ENCODE assay signal across 22 mouse cellular contexts in genomic region chr5:151168191-151168590, GRCm38 (mm10).
DNase-seq lines count a peak whose midpoint lies in the region; ATAC-seq and TF ChIP-seq lines count a peak whose summit lies in the region.
"Had no signal": no experiment of that assay in that cellular context is flagged by ENCODE, and none has a peak within 500 bp of the region (broad histone marks: within the 10 kb centered on the region; RNA-seq: fewer than 3 reads in every experiment).

No protein-coding gene starts in this region.

- TF ChIP-seq CTCF in liver, adult 2 months (IDR thresholded peaks at IDR 0.05; ENCODE audit: low read depth, low read length), result no peak
- TF ChIP-seq CTCF in liver, postnatal 0 days (IDR thresholded peaks at IDR 0.05; ENCODE audit: low read depth), result no peak

- TF ChIP-seq POLR2A in liver, adult 2 months (IDR thresholded peaks at IDR 0.05; ENCODE audit: extremely low read depth, insufficient read depth, low read length), result no peak

- 93% methylated on average over 3 of the region's 3 CpGs for WGBS in hindbrain, embryonic 15.5 days
- 92% methylated on average over 3 of the region's 3 CpGs for WGBS in hindbrain, embryonic 11.5 days
- WGBS in liver, adult 2 months, result 41% methylated on average over 3 of the region's 3 CpGs
- WGBS in liver, postnatal 0 days (ENCODE audit: insufficient replicate concordance), result 90% methylated on average over 3 of the region's 3 CpGs
- WGBS in lung, embryonic 16.5 days, result 60% methylated on average over 3 of the region's 3 CpGs
- WGBS in forebrain, embryonic 15.5 days, result 88% methylated on average over 3 of the region's 3 CpGs

- no peak for ATAC-seq in hindbrain, embryonic 15.5 days (ENCODE audit: low FRiP score, low read depth)
- ATAC-seq in hindbrain, embryonic 11.5 days (ENCODE audit: low FRiP score), result no peak
- no peak for ATAC-seq in liver, postnatal 0 days
- ATAC-seq in lung, embryonic 16.5 days (ENCODE audit: low read depth), result peak; percentile 84
- ATAC-seq in forebrain, embryonic 15.5 days (replicated peaks), result no peak

- H3K79me2 ChIP-seq in liver, adult 2 months (ENCODE audit: control insufficient read depth, insufficient read depth, low read length), result peaks cover 38% of the 10 kb centered on the region; the same call in 1 of the 2 replicates

- H3K9me3 ChIP-seq in hindbrain, embryonic 15.5 days, result no peaks in the 10 kb centered on the region
- H3K9me3 ChIP-seq in hindbrain, embryonic 11.5 days (ENCODE audit: control insufficient read depth, low read length), result no peaks in the 10 kb centered on the region
- H3K9me3 ChIP-seq in liver, postnatal 0 days (ENCODE audit: low read length), result no peaks in the 10 kb centered on the region
- H3K9me3 ChIP-seq in lung, embryonic 16.5 days (ENCODE audit: control insufficient read depth, low read length), result no peaks in the 10 kb centered on the region
- no peaks in the 10 kb centered on the region for H3K9me3 ChIP-seq in forebrain, embryonic 15.5 days
- H3K9me3 ChIP-seq: forebrain, embryonic 10.5 days; heart, embryonic 13.5 days; limb, embryonic 13.5 days had no signal

- no peak for TF ChIP-seq EP300 in liver, postnatal 0 days (IDR thresholded peaks at IDR 0.05; ENCODE audit: low read depth)

- H3K27me3 ChIP-seq in hindbrain, embryonic 15.5 days, result no peaks in the 10 kb centered on the region
- no peaks in the 10 kb centered on the region for H3K27me3 ChIP-seq in hindbrain, embryonic 11.5 days (ENCODE audit: control insufficient read depth, insufficient read depth, low read length)
- H3K27me3 ChIP-seq in liver, adult 2 months (ENCODE audit: control insufficient read depth, insufficient read depth, low read length), result no peaks in the 10 kb centered on the region
- no peaks in the 10 kb centered on the region for H3K27me3 ChIP-seq in liver, postnatal 0 days (ENCODE audit: insufficient read depth, low read length)
- no peaks in the 10 kb centered on the region for H3K27me3 ChIP-seq in lung, embryonic 16.5 days (ENCODE audit: control insufficient read depth, insufficient read depth, low read depth, low read length)
- no peaks in the 10 kb centered on the region for H3K27me3 ChIP-seq in forebrain, embryonic 15.5 days
- H3K27me3 ChIP-seq: heart, embryonic 13.5 days; limb, embryonic 13.5 days; megakaryocyte, embryonic 14.5 days had no signal

- no peak overlapping the region for H3K9ac ChIP-seq in hindbrain, embryonic 15.5 days
- H3K9ac ChIP-seq in hindbrain, embryonic 11.5 days (ENCODE audit: low read depth, low read length), result no peak overlapping the region
- H3K9ac ChIP-seq in liver, adult 2 months (ENCODE audit: low read depth, low read length), result no peak overlapping the region
- H3K9ac ChIP-seq in liver, postnatal 0 days (replicated peaks), result no peak overlapping the region
- H3K9ac ChIP-seq in lung, embryonic 16.5 days (ENCODE audit: low read length), result peak overlapping the region; percentile 22; the same call in 1 of the 2 replicates
- H3K9ac ChIP-seq in forebrain, embryonic 15.5 days (replicated peaks), result no peak overlapping the region
- H3K9ac ChIP-seq: heart, embryonic 13.5 days; limb, embryonic 13.5 days; liver, embryonic 14.5 days had no signal

- no peak for DNase-seq in hindbrain, embryonic 11.5 days (ENCODE audit: low spot score)
- DNase-seq in liver, adult 2 months (ENCODE audit: extremely low read depth, low read depth, low spot score), result no peak
- DNase-seq in liver, postnatal 0 days, result no peak
- peak; percentile 70 for DNase-seq in lung, postnatal 36 days
- DNase-seq in ovary, postnatal 36 days (ENCODE audit: low spot score), result no peak
- DNase-seq: adrenal gland, postnatal 25 days; B cell, adult 2 months; cerebellum, adult 11-12 months; cerebellum, postnatal 25 days; gastrocnemius, adult 2 months; heart, postnatal 4 days; kidney, adult 8-10 months; thymus, adult 18-20 months; thymus, postnatal 4 days had no signal

- peak overlapping the region; percentile 25; the same call in 1 of the 2 replicates for H3K27ac ChIP-seq in hindbrain, embryonic 15.5 days (replicated peaks)
- H3K27ac ChIP-seq in hindbrain, embryonic 11.5 days (ENCODE audit: low read depth, low read length), result no peak overlapping the region
- peak overlapping the region; percentile 17 for H3K27ac ChIP-seq in liver, adult 2 months (replicated peaks; ENCODE audit: insufficient read depth, low read depth, low read length)
- no peak overlapping the region for H3K27ac ChIP-seq in liver, postnatal 0 days (ENCODE audit: low read depth)
- peak overlapping the region; percentile 86 for H3K27ac ChIP-seq in lung, embryonic 16.5 days (ENCODE audit: low read length)
- H3K27ac ChIP-seq in forebrain, embryonic 15.5 days (replicated peaks), result no peak overlapping the region
- H3K27ac ChIP-seq: forebrain, embryonic 10.5 days; gastrocnemius, adult 2 months; heart, embryonic 13.5 days; limb, embryonic 13.5 days; liver, embryonic 14.5 days had no signal

- H3K4me3 ChIP-seq in hindbrain, embryonic 15.5 days, result no peak overlapping the region
- no peak overlapping the region for H3K4me3 ChIP-seq in hindbrain, embryonic 11.5 days (ENCODE audit: low read depth, low read length)
- H3K4me3 ChIP-seq in liver, adult 2 months (ENCODE audit: insufficient read depth, low read depth, low read length), result no peak overlapping the region
- no peak overlapping the region for H3K4me3 ChIP-seq in liver, postnatal 0 days (ENCODE audit: low read depth, low read length)
- H3K4me3 ChIP-seq in lung, embryonic 16.5 days (ENCODE audit: low read length), result no peak overlapping the region
- H3K4me3 ChIP-seq in forebrain, embryonic 15.5 days, result no peak overlapping the region
- H3K4me3 ChIP-seq: forebrain, embryonic 10.5 days; gastrocnemius, adult 2 months; heart, embryonic 13.5 days; limb, embryonic 13.5 days; megakaryocyte, embryonic 14.5 days had no signal

- H3K4me1 ChIP-seq in hindbrain, embryonic 15.5 days (replicated peaks), result peaks cover 7% of the 10 kb centered on the region; the same call in 1 of the 2 replicates
- no peaks in the 10 kb centered on the region; the same call in 1 of the 2 replicates for H3K4me1 ChIP-seq in hindbrain, embryonic 11.5 days (replicated peaks; ENCODE audit: control insufficient read depth, insufficient read depth, low read length)
- peaks cover 50% of the 10 kb centered on the region for H3K4me1 ChIP-seq in liver, adult 2 months (ENCODE audit: control insufficient read depth, insufficient read depth, low read length)
- H3K4me1 ChIP-seq in liver, postnatal 0 days (ENCODE audit: insufficient read depth), result peaks cover 4% of the 10 kb centered on the region; the same call in 1 of the 2 replicates
- H3K4me1 ChIP-seq in lung, embryonic 16.5 days (replicated peaks; ENCODE audit: control insufficient read depth, insufficient read depth, low read length), result peaks cover 48% of the 10 kb centered on the region
- H3K4me1 ChIP-seq in forebrain, embryonic 15.5 days, result no peaks in the 10 kb centered on the region
- H3K4me1 ChIP-seq: megakaryocyte, embryonic 14.5 days had no signal

- no peak overlapping the region for H3K4me2 ChIP-seq in hindbrain, embryonic 15.5 days
- H3K4me2 ChIP-seq in hindbrain, embryonic 11.5 days (replicated peaks; ENCODE audit: low read depth, low read length), result no peak overlapping the region
- H3K4me2 ChIP-seq in liver, postnatal 0 days (ENCODE audit: low read depth, low read length), result no peak overlapping the region
- H3K4me2 ChIP-seq in lung, embryonic 16.5 days (ENCODE audit: low read depth, low read length), result no peak overlapping the region
- no peak overlapping the region for H3K4me2 ChIP-seq in forebrain, embryonic 15.5 days (replicated peaks)
- H3K4me2 ChIP-seq: heart, embryonic 13.5 days; limb, embryonic 13.5 days had no signal

- no peaks in the 10 kb centered on the region for H3K36me3 ChIP-seq in hindbrain, embryonic 15.5 days
- no peaks in the 10 kb centered on the region for H3K36me3 ChIP-seq in hindbrain, embryonic 11.5 days (ENCODE audit: control insufficient read depth, insufficient read depth, low read length)
- no peaks in the 10 kb centered on the region for H3K36me3 ChIP-seq in liver, adult 2 months (ENCODE audit: control insufficient read depth, insufficient read depth, low read length)
- H3K36me3 ChIP-seq in liver, postnatal 0 days (replicated peaks; ENCODE audit: insufficient read depth, low read length), result no peaks in the 10 kb centered on the region
- no peaks in the 10 kb centered on the region for H3K36me3 ChIP-seq in lung, embryonic 16.5 days (ENCODE audit: control insufficient read depth, insufficient read depth, low read length)
- no peaks in the 10 kb centered on the region for H3K36me3 ChIP-seq in forebrain, embryonic 15.5 days
- H3K36me3 ChIP-seq: forebrain, embryonic 10.5 days; limb, embryonic 13.5 days had no signal

Comparison
In these comparisons a context has a peak if more than half of its experiments do, and no peak if none do; other contexts are left out.
1. H3K27ac ChIP-seq: peak in hindbrain, embryonic 15.5 days (single experiment), liver, adult 2 months (single experiment) and lung, embryonic 16.5 days (single experiment); none in hindbrain, embryonic 11.5 days (single experiment), liver, postnatal 0 days (single experiment) and forebrain, embryonic 15.5 days (single experiment).